Mouse (Mus musculus) MEL (cell line): ENCODE results near the gene Auts2. TPM values are rescaled to one million over a fixed set of nuclear protein-coding genes. Genes with fewer than 3 reads are reported as not detected.

Source experiments
- DNase-seq: peaks from one replicate; pipeline ENCODE4 v3.0.0; 2011; ENCODE audit warnings: low read depth, low spot score
- H3K27ac ChIP-seq: 2 replicates; pipeline ENCODE4 v1.5.1; 2012; ENCODE audit warnings: low read depth, mild to moderate bottlenecking, control low read depth, low read length, moderate library complexity; ENCODE audit not compliant: control insufficient read depth
- H3K27me3 ChIP-seq, 2 experiments: fragments of 150-350 bp in 1 of 2; sonication (generic) in 1 of 2; 2 replicates each; pipeline ENCODE4 v1.6.1; 2012; ENCODE audit warnings: low read length in 2 of 2, mild to moderate bottlenecking in 2 of 2, improper control_type of control experiment in 1 of 2, moderate library complexity in 1 of 2; ENCODE audit not compliant: insufficient read depth in 2 of 2, control insufficient read depth in 1 of 2
- H3K36me3 ChIP-seq, 2 experiments: 2 replicates each; pipeline ENCODE4 v1.6.1; 2012 to 2014; ENCODE audit warnings: low read length in 2 of 2, improper control_type of control experiment in 1 of 2, inconsistent platforms in 1 of 2, mild to moderate bottlenecking in 1 of 2; ENCODE audit not compliant: insufficient read depth in 2 of 2, control insufficient read depth in 1 of 2
- H3K4me1 ChIP-seq, 2 experiments: fragments of 150-350 bp in 1 of 2; sonication (generic) in 1 of 2; 2 replicates each; pipeline ENCODE4 v1.6.1; 2012; ENCODE audit warnings: low read length in 2 of 2, improper control_type of control experiment in 1 of 2, mild to moderate bottlenecking in 1 of 2; ENCODE audit not compliant: insufficient read depth in 2 of 2, control insufficient read depth in 1 of 2
- H3K4me3 ChIP-seq, 2 experiments: fragments of 150-350 bp in 1 of 2; sonication (generic) in 1 of 2; 2 replicates each; pipeline ENCODE4 v1.5.1; 2012; ENCODE audit warnings: low read depth in 2 of 2, low read length in 2 of 2, mild to moderate bottlenecking in 2 of 2, moderate library complexity in 2 of 2, control low read depth in 1 of 2, improper control_type of control experiment in 1 of 2; ENCODE audit not compliant: control insufficient read depth in 1 of 2, insufficient read depth in 1 of 2
- H3K79me2 ChIP-seq: 2 replicates; pipeline ENCODE4 v1.6.1; 2012; ENCODE audit warnings: mild to moderate bottlenecking, low read length, moderate library complexity; ENCODE audit not compliant: control insufficient read depth, poor library complexity, insufficient read depth
- H3K9ac ChIP-seq: 2 replicates; pipeline ENCODE4 v1.6.1; 2012; ENCODE audit warnings: low read depth, mild to moderate bottlenecking, control low read depth, low read length, moderate library complexity; ENCODE audit not compliant: control insufficient read depth, poor library complexity, severe bottlenecking
- H3K9me3 ChIP-seq: fragments of 150-350 bp; sonication (generic); replicated peaks from 2 replicates; pipeline ENCODE4 v1.6.1; 2012; ENCODE audit warnings: mild to moderate bottlenecking, low read length, improper control_type of control experiment, moderate library complexity; ENCODE audit not compliant: insufficient read depth
- BHLHE40 ChIP-seq: IDR thresholded peaks from 2 replicates; pipeline ENCODE4 v1.6.1; 2012; ENCODE audit warnings: low read depth, mild to moderate bottlenecking, inconsistent platforms, low read length, improper control_type of control experiment, borderline replicate concordance
- ELF1 ChIP-seq: IDR thresholded peaks from 2 replicates; pipeline ENCODE4 v1.6.1; 2014; ENCODE audit warnings: low read depth, mild to moderate bottlenecking, inconsistent platforms, low read length, improper control_type of control experiment, moderate library complexity
- ETS1 ChIP-seq: IDR thresholded peaks from 2 replicates; pipeline ENCODE4 v1.6.1; 2012; ENCODE audit warnings: low read depth, mild to moderate bottlenecking, inconsistent platforms, low read length, improper control_type of control experiment, moderate library complexity
- HCFC1 ChIP-seq: IDR thresholded peaks from 2 replicates; pipeline ENCODE4 v1.6.1; 2012; ENCODE audit warnings: low read depth, mild to moderate bottlenecking, inconsistent platforms, low read length, improper control_type of control experiment, moderate library complexity
- JUND ChIP-seq: IDR thresholded peaks from 2 replicates; pipeline ENCODE4 v1.6.1; 2011; ENCODE audit warnings: low read depth, mild to moderate bottlenecking, improper control_type of control experiment, low read length
- MAFK ChIP-seq: IDR thresholded peaks from 2 replicates; pipeline ENCODE4 v1.6.1; 2011; ENCODE audit warnings: low read depth, mild to moderate bottlenecking, low read length, improper control_type of control experiment, borderline replicate concordance
- NELFE ChIP-seq: IDR thresholded peaks from 2 replicates; pipeline ENCODE4 v1.6.1; 2011; ENCODE audit warnings: low read depth, low read length, improper control_type of control experiment
- RAD21 ChIP-seq: IDR thresholded peaks from 2 replicates; pipeline ENCODE4 v1.6.1; 2011; ENCODE audit warnings: mild to moderate bottlenecking, low read depth, low read length, improper control_type of control experiment
- SMC3 ChIP-seq: IDR thresholded peaks from 2 replicates; pipeline ENCODE4 v1.6.1; 2011; ENCODE audit warnings: low read depth, low read length, improper control_type of control experiment
- TAL1 ChIP-seq: IDR thresholded peaks from 2 replicates; pipeline ENCODE4 v1.6.1; 2012; ENCODE audit warnings: mild to moderate bottlenecking, inconsistent platforms, low read length, moderate library complexity, mixed read lengths
- TBP ChIP-seq: IDR thresholded peaks from 2 replicates; pipeline ENCODE4 v1.8.0; 2011; ENCODE audit warnings: low read depth, low read length, improper control_type of control experiment
- TCF12 ChIP-seq: IDR thresholded peaks from 2 replicates; pipeline ENCODE4 v1.6.1; 2014; ENCODE audit warnings: low read depth, mild to moderate bottlenecking, inconsistent platforms, low read length, improper control_type of control experiment, moderate library complexity
- UBTF ChIP-seq: IDR thresholded peaks from 2 replicates; pipeline ENCODE4 v1.6.1; 2012; ENCODE audit warnings: low read depth, mild to moderate bottlenecking, inconsistent platforms, low read length, improper control_type of control experiment, moderate library complexity, borderline replicate concordance; ENCODE audit not compliant: insufficient read depth
- USF1 ChIP-seq: IDR thresholded peaks from 2 replicates; pipeline ENCODE4 v1.6.1; 2014; ENCODE audit warnings: low read depth, mild to moderate bottlenecking, inconsistent platforms, low read length, improper control_type of control experiment, moderate library complexity
- USF2 ChIP-seq, 2 experiments: IDR thresholded peaks; 2 replicates each; pipeline ENCODE4 v1.6.1; 2011 to 2012; ENCODE audit warnings: improper control_type of control experiment in 2 of 2, low read length in 2 of 2, borderline replicate concordance in 1 of 2, inconsistent platforms in 1 of 2, low read depth in 1 of 2, mild to moderate bottlenecking in 1 of 2; ENCODE audit not compliant: insufficient read depth in 1 of 2
- ZC3H11A ChIP-seq: IDR thresholded peaks from 2 replicates; pipeline ENCODE4 v1.6.1; 2012; ENCODE audit warnings: low read depth, mild to moderate bottlenecking, inconsistent platforms, low read length, improper control_type of control experiment
- ZKSCAN1 ChIP-seq: IDR thresholded peaks from 2 replicates; pipeline ENCODE4 v1.6.1; 2012; ENCODE audit warnings: low read depth, mild to moderate bottlenecking, inconsistent platforms, low read length, improper control_type of control experiment, moderate library complexity
- ZMIZ1 ChIP-seq: IDR thresholded peaks from 2 replicates; pipeline ENCODE4 v1.6.1; 2012; ENCODE audit warnings: low read depth, mild to moderate bottlenecking, inconsistent platforms, low read length, improper control_type of control experiment, moderate library complexity
- ZNF384 ChIP-seq: IDR thresholded peaks from 2 replicates; pipeline ENCODE4 v1.6.1; 2012; ENCODE audit warnings: low read depth, mild to moderate bottlenecking, inconsistent platforms, low read length, improper control_type of control experiment
- polyA plus RNA-seq, 2 experiments: library from polyadenylated mRNA; stranded (reverse) in 1 of 2; unstranded in 1 of 2; fragments of >175 nt in 1 of 2; fragments of >200 nt in 1 of 2; gene quantifications; 2 replicates each; pipeline versions ENCODE4 v1.2.1 to v1.2.4; 2012; ENCODE audit warnings: low replicate concordance in 2 of 2, low read depth in 1 of 2; ENCODE audit not compliant: insufficient read length in 2 of 2, insufficient read depth in 1 of 2, missing spikeins in 1 of 2
- total RNA-seq: library from RNA; depleted of rRNA; stranded (reverse); fragments of 300-350 nt; gene quantifications from 2 replicates; pipeline ENCODE4 v1.2.3, GENCODE M21; 2012

The Auts2 gene
- total and polyA plus RNA-seq, 3 experiments, result not detected

GRCm38 (mm10) chr5:132075942-132076341 lies 467.2 kb downstream of the Auts2 start:
- Histone ChIP-seq H3K27me3 (no peaks in the 10 kb centered on the region), H3K27ac (no peak overlapping the region), H3K79me2 (no peaks in the 10 kb centered on the region)
- TF ChIP-seq UBTF, result no peak
- TF ChIP-seq RAD21, result no peak
- no peak for TF ChIP-seq ZKSCAN1
- TF ChIP-seq USF2 (IDR thresholded peaks at IDR 0.05; ENCODE audit: borderline replicate concordance in 1 of 2, insufficient read depth in 1 of 2, low read depth in 1 of 2, low read length in 2 of 2), result no peak
- TF ChIP-seq, all 39 proteins: peak for 0
- no peak for DNase-seq
- H3K9ac ChIP-seq, result no peak overlapping the region
- H3K4me3 ChIP-seq, result no peak overlapping the region
- no peaks in the 10 kb centered on the region for H3K36me3 ChIP-seq
- H3K9me3 ChIP-seq, result no peaks in the 10 kb centered on the region
- no peaks in the 10 kb centered on the region for H3K4me1 ChIP-seq

- Histone ChIP-seq H3K4me1 (no peaks in the 10 kb centered on the region), H3K9me3 (no peaks in the 10 kb centered on the region), H3K27me3 (no peaks in the 10 kb centered on the region), H3K36me3 (no peaks in the 10 kb centered on the region), H3K9ac (no peak overlapping the region), H3K27ac (no peak overlapping the region), H3K4me3 (no peak overlapping the region), H3K79me2 (no peaks in the 10 kb centered on the region)
- no peak for DNase-seq
- TF ChIP-seq BHLHE40 (no peak), ZNF384 (no peak), ZC3H11A (no peak)
Measured at GRCm38 (mm10) chr5:132074724-132075374, 468.3 kb downstream of the Auts2 start.

- no peak overlapping the region for H3K4me3 ChIP-seq
- H3K79me2 ChIP-seq, result no peaks in the 10 kb centered on the region
- TF ChIP-seq HCFC1 (no peak), USF2 (IDR thresholded peaks at IDR 0.05; ENCODE audit: borderline replicate concordance in 1 of 2, insufficient read depth in 1 of 2, low read depth in 1 of 2, low read length in 2 of 2) (no peak), NELFE (no peak), TAL1 (no peak), USF1 (no peak), MAFK (no peak), ETS1 (no peak), SMC3 (no peak), ZMIZ1 (no peak), JUND (no peak), ELF1 (no peak), TBP (no peak), TCF12 (no peak)
- no peak for DNase-seq
- no peaks in the 10 kb centered on the region for H3K4me1 ChIP-seq
- no peaks in the 10 kb centered on the region for H3K9me3 ChIP-seq
- no peaks in the 10 kb centered on the region for H3K36me3 ChIP-seq
- no peaks in the 10 kb centered on the region for H3K27me3 ChIP-seq
- no peak overlapping the region for H3K9ac ChIP-seq
- H3K27ac ChIP-seq, result no peak overlapping the region
Measured at GRCm38 (mm10) chr5:132074360-132074723, 468.8 kb downstream of the Auts2 start.
